Mouse (Mus musculus): ENCODE measurements around the gene Fam53b.

GRCm38 (mm10) chr7:132715259-132715658, 98.4 kb downstream of the Fam53b start:
- TF ChIP-seq POLR2A (IDR thresholded peaks at IDR 0.05; ENCODE audit: insufficient read length, low read depth) (no peak), CEBPB (IDR thresholded peaks at IDR 0.05; ENCODE audit: insufficient read depth, poor library complexity, severe bottlenecking) (no peak), MYOG (IDR thresholded peaks at IDR 0.05; ENCODE audit: control insufficient read depth in 1 of 3, insufficient read depth in 1 of 3, insufficient read length in 2 of 3, low read depth in 2 of 3) (peak in 1 of 3 experiments; percentile 68), E2F4 (IDR thresholded peaks at IDR 0.05; ENCODE audit: insufficient read depth) (no peak), MAX (IDR thresholded peaks at IDR 0.05; ENCODE audit: low read depth) (no peak), TCF12 (IDR thresholded peaks at IDR 0.05; ENCODE audit: insufficient read depth, poor library complexity, severe bottlenecking) (no peak), USF1 (IDR thresholded peaks at IDR 0.05; ENCODE audit: low read depth) (no peak), SRF (IDR thresholded peaks at IDR 0.05; ENCODE audit: control insufficient read depth, insufficient read length, low read depth) (no peak), POLR2AphosphoS2 (IDR thresholded peaks at IDR 0.05; ENCODE audit: insufficient read length, low read depth) (no peak), MYOD1 (IDR thresholded peaks at IDR 0.05; ENCODE audit: control insufficient read depth in 1 of 3, insufficient read length in 2 of 3, low read depth in 2 of 3) (peak in 2 of 3 experiments; percentile 36 to 61), REST (IDR thresholded peaks at IDR 0.05; ENCODE audit: insufficient read depth, insufficient read length) (no peak)
